Mouse (Mus musculus): ENCODE data around the gene Coro2a. TPM values are rescaled to one million over a fixed set of nuclear protein-coding genes. Genes with fewer than 3 reads are reported as not detected.

The Coro2a gene
- total and polyA plus RNA-seq, 3 experiments = 0.39 to 2.1 (median 0.43) TPM

DNA sequence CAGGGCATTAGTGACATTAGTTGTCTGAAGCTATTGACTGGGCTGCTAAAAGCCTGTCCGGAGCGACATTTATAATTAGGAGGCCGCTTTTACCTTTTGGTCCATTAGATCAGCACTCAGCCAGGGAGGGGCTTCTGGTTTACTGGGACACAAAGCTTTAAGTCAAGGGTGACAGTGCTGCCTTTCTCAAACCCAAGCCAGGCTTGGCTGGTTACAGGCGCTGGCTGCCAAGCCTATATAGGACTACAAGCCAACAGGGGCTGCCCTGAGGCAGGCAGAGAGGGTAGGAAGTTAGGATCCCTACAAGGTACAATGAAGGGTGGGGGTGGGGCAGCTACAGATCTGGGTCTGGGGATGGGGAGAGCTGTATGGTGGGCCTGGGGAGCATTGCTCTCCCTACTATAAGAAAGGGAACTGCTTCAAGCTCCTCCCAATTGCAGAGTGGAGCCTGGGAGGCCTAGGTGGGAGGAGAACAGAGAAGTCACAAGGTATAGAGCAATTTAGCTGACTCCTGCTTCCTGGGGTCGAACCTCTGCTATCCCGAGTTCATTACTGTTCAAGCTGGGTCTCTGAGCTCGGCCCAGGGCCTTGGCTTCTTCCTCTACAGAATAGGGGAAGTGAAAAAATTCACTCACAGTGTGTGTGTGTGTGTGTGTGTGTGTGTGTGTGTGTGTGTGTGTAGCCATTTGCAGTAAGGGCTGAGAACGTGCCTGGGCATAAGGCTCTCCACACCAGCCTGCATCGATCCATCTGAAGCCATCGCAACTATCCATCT is 47.5 kb downstream of the Coro2a start:
- no peaks in the 10 kb centered on the region for H3K27me3 ChIP-seq (ENCODE audit: control insufficient read depth, insufficient read depth, low read length)
- WGBS = 78% methylated on average over 10 of the region's 10 CpGs
- intact Hi-C loops (cut with DNase I) = no loop called here

GRCm38 (mm10) chr4:46553864-46554263 is 48.1 kb downstream of the Coro2a start:
- no peak for TF ChIP-seq POLR2A (IDR thresholded peaks at IDR 0.05; ENCODE audit: insufficient read depth, low read depth, low read length)
- TF ChIP-seq EP300 (IDR thresholded peaks at IDR 0.05; ENCODE audit: insufficient read depth, low read depth, low read length) = no peak
- TF ChIP-seq CTCF (IDR thresholded peaks at IDR 0.05) = no peak
- Histone ChIP-seq H3K27me3 (ENCODE audit: control insufficient read depth, insufficient read depth, low read length) (no peaks in the 10 kb centered on the region), H3K27ac (no peak overlapping the region), H3K4me1 (ENCODE audit: control insufficient read depth, insufficient read depth, low read length) (no peaks in the 10 kb centered on the region), H3K9ac (ENCODE audit: low read depth, low read length) (no peak overlapping the region), H3K4me3 (no peak overlapping the region), H3K36me3 (ENCODE audit: control insufficient read depth, insufficient read depth, low read length) (no peaks in the 10 kb centered on the region), H3K79me2 (replicated peaks; ENCODE audit: control insufficient read depth, insufficient read depth, low read length) (no peaks in the 10 kb centered on the region)
- peak in 1 of 2 experiments; percentile 32 for DNase-seq
- intact Hi-C loops (cut with DNase I) = no loop called here
- WGBS = 35% methylated on average over 1 of the region's 1 CpGs

More for the DNA sequence above, 47.5 kb downstream of the Coro2a start:
- H3K27ac ChIP-seq = no peak overlapping the region
- H3K4me3 ChIP-seq = no peak overlapping the region
- no peaks in the 10 kb centered on the region for H3K79me2 ChIP-seq (replicated peaks; ENCODE audit: control insufficient read depth, insufficient read depth, low read length)
- DNase-seq = peak in 1 of 2 experiments; percentile 48
- TF ChIP-seq EP300 (IDR thresholded peaks at IDR 0.05; ENCODE audit: insufficient read depth, low read depth, low read length) (no peak), POLR2A (IDR thresholded peaks at IDR 0.05; ENCODE audit: insufficient read depth, low read depth, low read length) (no peak), CTCF (IDR thresholded peaks at IDR 0.05) (no peak)
- H3K36me3 ChIP-seq (ENCODE audit: control insufficient read depth, insufficient read depth, low read length) = no peaks in the 10 kb centered on the region
- H3K9ac ChIP-seq (ENCODE audit: low read depth, low read length) = no peak overlapping the region
- H3K4me1 ChIP-seq (ENCODE audit: control insufficient read depth, insufficient read depth, low read length) = no peaks in the 10 kb centered on the region

GRCm38 (mm10) chr4:46550406-46550805 is 51.6 kb downstream of the Coro2a start:
- H3K27ac ChIP-seq = no peak overlapping the region
- H3K36me3 ChIP-seq (ENCODE audit: control insufficient read depth, insufficient read depth, low read length) = no peaks in the 10 kb centered on the region
- no peak overlapping the region for H3K4me3 ChIP-seq
- no peak for DNase-seq
- intact Hi-C loops (cut with DNase I) = no loop called here
- no peaks in the 10 kb centered on the region; the same call in 1 of the 2 replicates for H3K27me3 ChIP-seq (ENCODE audit: control insufficient read depth, insufficient read depth, low read length)
- no peaks in the 10 kb centered on the region for H3K4me1 ChIP-seq (ENCODE audit: control insufficient read depth, insufficient read depth, low read length)
- H3K79me2 ChIP-seq (replicated peaks; ENCODE audit: control insufficient read depth, insufficient read depth, low read length) = no peaks in the 10 kb centered on the region
- TF ChIP-seq EP300 (IDR thresholded peaks at IDR 0.05; ENCODE audit: insufficient read depth, low read depth, low read length) = no peak
- no peak for TF ChIP-seq CTCF (IDR thresholded peaks at IDR 0.05)
- TF ChIP-seq POLR2A (IDR thresholded peaks at IDR 0.05; ENCODE audit: insufficient read depth, low read depth, low read length) = no peak
- H3K9ac ChIP-seq (ENCODE audit: low read depth, low read length) = no peak overlapping the region
- 56% methylated on average over 8 of the region's 8 CpGs for WGBS

DNA sequence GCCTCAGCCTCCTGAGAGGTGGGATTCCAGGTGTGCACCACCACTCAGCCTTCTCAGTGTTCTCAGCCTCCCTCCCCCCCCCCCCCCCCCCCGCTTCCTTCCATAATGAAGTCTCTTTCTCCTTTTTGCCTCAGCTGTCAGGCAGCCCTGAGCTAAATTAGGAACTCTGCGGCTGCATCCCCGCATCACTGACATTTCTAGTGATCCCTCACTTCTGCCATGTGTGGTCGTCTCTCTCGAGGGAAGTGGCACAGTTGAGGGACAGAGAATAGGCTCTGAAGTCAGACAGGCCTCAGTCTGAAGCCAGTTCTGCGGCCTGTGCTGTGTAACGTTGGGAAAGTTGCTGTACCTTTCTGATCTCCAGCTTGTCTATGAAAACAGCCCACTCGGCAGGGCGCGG is 52.0 kb downstream of the Coro2a start:
- intact Hi-C loops (cut with DNase I) = no loop called here

DNA sequence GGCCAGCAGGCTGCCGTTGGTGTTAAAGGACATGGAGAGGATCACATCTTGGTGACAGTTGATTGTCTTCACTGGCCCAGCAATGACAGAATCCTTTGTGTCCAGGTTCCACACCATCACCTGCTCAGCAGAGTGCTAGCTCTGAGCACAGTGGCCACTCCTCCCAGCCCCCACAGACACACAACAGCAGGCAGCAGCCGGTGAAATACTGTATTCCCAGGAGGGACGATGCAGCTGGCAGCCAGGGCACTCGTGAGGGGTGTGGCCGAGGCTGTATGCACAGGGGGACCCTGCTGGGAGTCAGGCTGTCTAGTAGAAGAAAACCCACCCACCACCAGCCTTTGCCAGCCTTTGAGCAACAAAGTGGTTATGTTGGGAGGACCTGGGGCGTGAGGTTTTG is 55.3 kb downstream of the Coro2a start:
- intact Hi-C loops (cut with DNase I) = no loop called here
- DNase-seq = no peak
- no peaks in the 10 kb centered on the region; the same call in 1 of the 2 replicates for H3K27me3 ChIP-seq (ENCODE audit: control insufficient read depth, insufficient read depth, low read length)
- no peak overlapping the region for H3K9ac ChIP-seq (ENCODE audit: low read depth, low read length)
- H3K36me3 ChIP-seq (ENCODE audit: control insufficient read depth, insufficient read depth, low read length) = no peaks in the 10 kb centered on the region
- H3K4me1 ChIP-seq (ENCODE audit: control insufficient read depth, insufficient read depth, low read length) = no peaks in the 10 kb centered on the region
- no peak overlapping the region for H3K27ac ChIP-seq
- no peak overlapping the region for H3K4me3 ChIP-seq
- H3K79me2 ChIP-seq (replicated peaks; ENCODE audit: control insufficient read depth, insufficient read depth, low read length) = no peaks in the 10 kb centered on the region
- 46% methylated on average over 6 of the region's 6 CpGs for WGBS
- TF ChIP-seq EP300 (IDR thresholded peaks at IDR 0.05; ENCODE audit: insufficient read depth, low read depth, low read length) (no peak), CTCF (IDR thresholded peaks at IDR 0.05) (no peak), POLR2A (IDR thresholded peaks at IDR 0.05; ENCODE audit: insufficient read depth, low read depth, low read length) (no peak)

More for the DNA sequence above, 52.0 kb downstream of the Coro2a start:
- whole genome bisulfite sequencing = 63% methylated on average over 10 of the region's 10 CpGs
- no peaks in the 10 kb centered on the region for H3K4me1 ChIP-seq (ENCODE audit: control insufficient read depth, insufficient read depth, low read length)
- H3K27me3 ChIP-seq (ENCODE audit: control insufficient read depth, insufficient read depth, low read length) = no peaks in the 10 kb centered on the region; the same call in 1 of the 2 replicates
- H3K79me2 ChIP-seq (replicated peaks; ENCODE audit: control insufficient read depth, insufficient read depth, low read length) = no peaks in the 10 kb centered on the region
- no peak overlapping the region for H3K9ac ChIP-seq (ENCODE audit: low read depth, low read length)
- H3K27ac ChIP-seq = no peak overlapping the region
- TF ChIP-seq CTCF (IDR thresholded peaks at IDR 0.05) (no peak), POLR2A (IDR thresholded peaks at IDR 0.05; ENCODE audit: insufficient read depth, low read depth, low read length) (no peak), EP300 (IDR thresholded peaks at IDR 0.05; ENCODE audit: insufficient read depth, low read depth, low read length) (no peak)
- no peak for DNase-seq
- no peaks in the 10 kb centered on the region for H3K36me3 ChIP-seq (ENCODE audit: control insufficient read depth, insufficient read depth, low read length)
- H3K4me3 ChIP-seq = no peak overlapping the region

DNA sequence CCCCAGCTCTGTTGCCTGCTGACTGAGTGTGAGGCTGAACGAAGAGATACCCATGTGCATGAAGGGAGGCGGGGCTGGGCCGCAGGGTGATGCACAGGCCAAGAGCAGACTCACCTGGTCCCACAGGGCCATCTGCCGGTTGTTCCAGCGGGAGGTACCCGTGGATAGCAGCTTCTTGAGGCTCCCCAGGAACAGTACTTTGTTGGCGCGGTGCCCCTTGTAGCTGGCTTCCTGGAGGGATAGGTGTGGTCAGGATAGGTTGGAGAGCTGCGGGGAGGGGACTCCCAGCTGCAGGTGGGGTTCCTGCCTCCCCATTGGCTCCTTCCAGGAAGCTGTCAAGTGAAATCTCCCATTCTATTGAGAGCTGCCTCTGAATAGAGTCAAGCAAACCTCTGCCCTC is 56.5 kb downstream of the Coro2a start:
- TF ChIP-seq EP300 (IDR thresholded peaks at IDR 0.05; ENCODE audit: insufficient read depth, low read depth, low read length) (no peak), CTCF (IDR thresholded peaks at IDR 0.05) (peak; percentile 32)
- Histone ChIP-seq H3K9ac (ENCODE audit: low read depth, low read length) (no peak overlapping the region), H3K79me2 (replicated peaks; ENCODE audit: control insufficient read depth, insufficient read depth, low read length) (no peaks in the 10 kb centered on the region), H3K4me1 (ENCODE audit: control insufficient read depth, insufficient read depth, low read length) (no peaks in the 10 kb centered on the region), H3K36me3 (ENCODE audit: control insufficient read depth, insufficient read depth, low read length) (no peaks in the 10 kb centered on the region), H3K27ac (no peak overlapping the region), H3K27me3 (ENCODE audit: control insufficient read depth, insufficient read depth, low read length) (no peaks in the 10 kb centered on the region; the same call in 1 of the 2 replicates), H3K4me3 (no peak overlapping the region)
- WGBS = 15% methylated on average over 9 of the region's 9 CpGs
- DNase-seq = no peak
- intact Hi-C loops (cut with DNase I) = no loop called here

Data from heart, adult 2 months (tissue).